Mouse (Mus musculus) midbrain, postnatal 0 days (tissue): Measurements from ENCODE around the gene Klhl26. TPM values are rescaled to one million over a fixed set of nuclear protein-coding genes. Genes with fewer than 3 reads are reported as not detected.

Source experiments
- ATAC-seq: fragments of 200-750 bp; cut with Nextera tagmentation; 2 replicates; pipeline ENCODE4 v1.8.0; 2017; ENCODE audit warnings: moderate number of reproducible peaks, mild to moderate bottlenecking, moderate TSS enrichment, moderate library complexity; ENCODE audit not compliant: low FRiP score
- DNase-seq: peaks from one replicate; pipeline ENCODE4 v3.0.0-alpha.2; 2015; ENCODE audit warnings: low spot score
- H3K27ac ChIP-seq: fragments of 300-500 bp; sonication (generic); 2 replicates; pipeline ENCODE4 v1.5.1; 2014; ENCODE audit warnings: low read depth, mild to moderate bottlenecking, low read length, mixed read lengths
- H3K27me3 ChIP-seq: fragments of 300-500 bp; sonication (generic); 2 replicates; pipeline ENCODE4 v1.6.1; 2014; ENCODE audit warnings: low read length, control low read depth, mixed read lengths; ENCODE audit not compliant: insufficient read depth
- H3K36me3 ChIP-seq: fragments of 300-500 bp; sonication (generic); 2 replicates; pipeline ENCODE4 v1.6.1; 2014; ENCODE audit warnings: low read length, control low read depth, mixed read lengths; ENCODE audit not compliant: insufficient read depth
- H3K4me1 ChIP-seq: fragments of 300-500 bp; sonication (generic); 2 replicates; pipeline ENCODE4 v1.6.1; 2014; ENCODE audit warnings: mild to moderate bottlenecking, control low read depth, antibody characterized with exemption, low read length, mixed read lengths; ENCODE audit not compliant: insufficient read depth
- H3K4me2 ChIP-seq: fragments of 300-500 bp; sonication (generic); 2 replicates; pipeline ENCODE4 v1.6.1; 2014; ENCODE audit warnings: low read depth, mild to moderate bottlenecking, low read length, mixed read lengths; ENCODE audit not compliant: poor library complexity, severe bottlenecking
- H3K4me3 ChIP-seq: fragments of 300-500 bp; sonication (generic); 2 replicates; pipeline ENCODE4 v1.5.1; 2014; ENCODE audit warnings: low read depth, mild to moderate bottlenecking, low read length, moderate library complexity
- H3K9ac ChIP-seq: fragments of 300-500 bp; sonication (generic); replicated peaks from 2 replicates; pipeline ENCODE4 v1.6.1; 2014; ENCODE audit warnings: mild to moderate bottlenecking, low read length, moderate library complexity, mixed read lengths; ENCODE audit not compliant: poor library complexity, severe bottlenecking
- H3K9me3 ChIP-seq: fragments of 300-500 bp; sonication (generic); 2 replicates; pipeline ENCODE4 v1.6.1; 2016; ENCODE audit warnings: low read length, control low read depth
- CTCF ChIP-seq: IDR thresholded peaks from 2 replicates; pipeline ENCODE4 v1.5.1; 2016; ENCODE audit warnings: antibody characterized with exemption, mild to moderate bottlenecking
- WGBS: fragments of 180-500 bp; shearing (Covaris S2); extraction: QIAGEN DNeasy Blood & Tissue Kit; methylation state at CpG from one replicate; pipeline ENCODE4 v1.1.7; 2014; 5-methylcytosine and 5-hydroxymethylcytosine counted together
- polyA plus RNA-seq: library from polyadenylated mRNA; unstranded; fragments of >200 nt; fragmentation: Nextera tagmentation; extraction: Ambion mirVana; gene quantifications from 2 replicates; pipeline ENCODE4 v1.2.1, GENCODE M21; 2015
- total RNA-seq: library from RNA; depleted of rRNA; stranded (reverse); fragments of >200 nt; gene quantifications from 2 replicates; pipeline ENCODE4 v1.2.3, GENCODE M21; 2014

Klhl26 gene
- total and polyA plus RNA-seq, 2 experiments from 2014 or later: 39.4 to 51.0 TPM

DNA sequence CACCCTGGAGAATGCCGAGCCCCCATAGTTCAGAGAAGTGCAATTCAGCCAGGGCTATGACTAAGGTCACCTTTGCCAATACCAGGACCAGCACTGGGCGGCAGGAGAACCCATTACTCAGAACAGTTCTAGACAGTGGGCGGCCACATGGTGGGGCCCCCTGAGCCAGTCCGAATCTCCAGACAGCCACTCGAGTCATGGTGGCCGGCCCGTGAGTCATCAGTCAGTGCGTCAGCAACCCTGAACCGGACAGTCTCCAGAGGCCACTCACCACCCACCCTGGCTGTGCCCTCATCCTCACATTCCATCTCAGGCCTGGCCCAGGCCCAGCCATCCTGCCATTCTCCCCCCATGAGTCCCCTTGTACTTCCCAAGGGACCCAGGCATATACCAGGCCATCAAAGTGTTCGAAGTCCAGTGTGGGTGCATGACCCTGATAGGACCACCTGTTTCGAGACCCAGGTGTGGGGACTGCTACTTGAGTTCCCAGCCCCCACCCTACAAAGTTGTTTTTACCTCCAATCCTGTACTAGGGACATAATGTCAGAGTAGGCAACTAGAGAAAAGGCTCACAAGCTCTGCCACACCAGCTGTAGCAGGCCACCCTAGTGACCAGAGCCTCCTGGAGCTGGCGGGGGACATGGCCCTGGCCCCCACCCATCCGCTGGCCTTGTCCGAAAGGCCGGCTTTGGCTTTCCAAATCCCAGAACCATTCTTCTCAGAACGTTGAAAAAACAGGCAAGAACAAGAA is 14.8 kb downstream of the Klhl26 start:
- ATAC-seq (no peak), DNase-seq (no peak)
- no peak for TF ChIP-seq CTCF
- H3K9me3 ChIP-seq: no peaks in the 10 kb centered on the region
- H3K4me2 ChIP-seq: no peak overlapping the region
- H3K36me3 ChIP-seq: peaks cover 2% of the 10 kb centered on the region; the same call in 1 of the 2 replicates
- no peak overlapping the region for H3K4me3 ChIP-seq
- WGBS: 95% methylated on average over 16 of the region's 16 CpGs
- 0 out of 2 replicates have a peak, but pooled peaks cover 2% of the 10 kb centered on the region for H3K4me1 ChIP-seq
- H3K9ac ChIP-seq: no peak overlapping the region
- no peaks in the 10 kb centered on the region for H3K27me3 ChIP-seq
- H3K27ac ChIP-seq: no peak overlapping the region

GRCm38 (mm10) chr8:70460606-70461005 is 16.2 kb downstream of the Klhl26 start:
- Histone ChIP-seq H3K9me3 (no peaks in the 10 kb centered on the region), H3K27ac (no peak overlapping the region), H3K4me2 (no peak overlapping the region), H3K4me3 (no peak overlapping the region), H3K9ac (no peak overlapping the region), H3K27me3 (no peaks in the 10 kb centered on the region), H3K4me1 (0 out of 2 replicates have a peak, but pooled peaks cover 2% of the 10 kb centered on the region), H3K36me3 (peaks cover 2% of the 10 kb centered on the region; the same call in 1 of the 2 replicates)
- no peak for ATAC-seq
- TF ChIP-seq CTCF: no peak
- DNase-seq: no peak
- 76% methylated on average over 9 of the region's 9 CpGs for WGBS

GRCm38 (mm10) chr8:70460199-70460598 is 16.6 kb downstream of the Klhl26 start:
- Histone ChIP-seq H3K27me3 (no peaks in the 10 kb centered on the region), H3K9me3 (no peaks in the 10 kb centered on the region), H3K4me3 (no peak overlapping the region), H3K36me3 (peaks cover 2% of the 10 kb centered on the region; the same call in 1 of the 2 replicates), H3K9ac (no peak overlapping the region), H3K4me1 (0 out of 2 replicates have a peak, but pooled peaks cover 2% of the 10 kb centered on the region), H3K4me2 (no peak overlapping the region), H3K27ac (no peak overlapping the region)
- no peak for ATAC-seq
- no peak for TF ChIP-seq CTCF
- no peak for DNase-seq
- WGBS: 92% methylated on average over 5 of the region's 5 CpGs

DNA sequence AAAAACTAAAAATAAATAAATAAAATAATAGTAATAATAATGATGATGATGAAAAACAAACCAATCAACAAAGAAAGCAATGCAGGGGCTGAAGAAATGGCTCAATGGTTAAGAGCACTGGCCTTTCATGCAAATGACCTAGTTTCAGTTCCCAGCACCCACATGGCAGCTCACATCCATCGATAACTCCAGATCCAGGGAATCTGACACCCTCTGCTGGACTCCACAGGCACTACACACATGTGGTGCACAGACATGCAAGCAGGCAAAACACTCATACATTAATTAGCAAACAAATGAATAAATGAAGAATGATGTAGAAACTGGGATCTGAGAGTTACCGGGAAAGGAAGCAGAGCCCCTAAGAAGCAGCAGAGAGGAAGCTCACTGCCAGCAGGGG is 17.1 kb downstream of the Klhl26 start:
- ATAC-seq (no peak), DNase-seq (no peak)
- no peak overlapping the region for H3K4me3 ChIP-seq
- WGBS: 94% methylated on average over 2 of the region's 2 CpGs
- no peaks in the 10 kb centered on the region for H3K9me3 ChIP-seq
- no peak overlapping the region for H3K27ac ChIP-seq
- H3K4me2 ChIP-seq: no peak overlapping the region
- H3K9ac ChIP-seq: no peak overlapping the region
- peaks cover 2% of the 10 kb centered on the region; the same call in 1 of the 2 replicates for H3K36me3 ChIP-seq
- H3K27me3 ChIP-seq: no peaks in the 10 kb centered on the region
- TF ChIP-seq CTCF: no peak
- 0 out of 2 replicates have a peak, but pooled peaks cover 2% of the 10 kb centered on the region for H3K4me1 ChIP-seq

DNA sequence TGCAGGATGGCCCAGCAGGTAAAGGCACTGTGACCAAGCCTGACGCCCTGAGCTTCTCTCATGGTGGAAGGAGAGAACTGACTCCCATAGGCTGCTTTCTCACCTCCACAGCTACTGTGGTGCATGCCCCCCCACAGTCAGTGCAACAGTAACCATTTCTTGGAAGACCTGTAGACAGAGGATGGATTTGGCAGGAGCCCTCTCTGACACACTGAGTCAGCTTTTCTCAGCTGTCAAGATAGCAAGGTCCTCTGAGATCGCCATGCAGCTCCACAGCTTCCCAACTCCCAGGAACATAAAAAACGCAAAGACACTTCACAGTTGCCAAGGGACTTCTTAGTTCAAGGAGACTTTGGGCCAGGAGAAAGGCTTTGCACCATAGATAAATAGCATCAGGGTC is 18.3 kb downstream of the Klhl26 start:
- 84% methylated on average over 3 of the region's 3 CpGs for WGBS
- no peak for ATAC-seq
- no peak overlapping the region for H3K4me3 ChIP-seq

GRCm38 (mm10) chr8:70457882-70458281 is 18.9 kb downstream of the Klhl26 start:
- Histone ChIP-seq H3K4me1 (no peaks in the 10 kb centered on the region), H3K9me3 (no peaks in the 10 kb centered on the region), H3K27me3 (no peaks in the 10 kb centered on the region), H3K4me3 (no peak overlapping the region), H3K4me2 (no peak overlapping the region), H3K36me3 (peaks cover 2% of the 10 kb centered on the region; the same call in 1 of the 2 replicates), H3K9ac (no peak overlapping the region), H3K27ac (no peak overlapping the region)
- WGBS: 93% methylated on average over 6 of the region's 6 CpGs
- TF ChIP-seq CTCF: no peak
- DNase-seq: no peak
- no peak for ATAC-seq

More for the DNA sequence above, 18.3 kb downstream of the Klhl26 start:
- Histone ChIP-seq H3K27ac (no peak overlapping the region), H3K9me3 (no peaks in the 10 kb centered on the region), H3K27me3 (no peaks in the 10 kb centered on the region), H3K4me2 (no peak overlapping the region), H3K9ac (no peak overlapping the region), H3K4me1 (0 out of 2 replicates have a peak, but pooled peaks cover 2% of the 10 kb centered on the region), H3K36me3 (peaks cover 2% of the 10 kb centered on the region; the same call in 1 of the 2 replicates)
- no peak for TF ChIP-seq CTCF
- no peak for DNase-seq
